Mouse (Mus musculus): ENCODE results near the gene Lpin2.

DNA sequence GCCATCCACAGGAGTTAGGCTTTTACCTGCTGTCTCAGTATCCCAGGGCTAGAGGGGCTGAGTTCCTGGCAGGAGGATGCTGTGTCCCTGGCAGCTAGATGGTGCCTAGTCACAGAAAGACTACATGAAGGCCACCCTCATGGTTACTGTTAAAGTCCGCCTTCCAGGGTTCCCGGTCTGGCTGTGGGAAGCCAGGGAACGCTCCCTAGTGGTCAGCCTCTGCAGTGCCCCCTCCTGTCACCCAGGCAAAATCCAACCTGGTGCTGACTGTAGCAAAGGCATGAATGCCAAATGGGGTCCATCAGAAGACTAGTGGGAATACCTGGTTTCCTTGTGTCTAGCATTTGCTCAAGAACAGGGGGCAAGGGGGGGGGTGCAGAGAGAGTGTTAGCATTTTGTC lies 78.3 kb downstream of the Lpin2 start:
- TF ChIP-seq EP300 (IDR thresholded peaks at IDR 0.05; ENCODE audit: low read depth) (no peak), CTCF (IDR thresholded peaks at IDR 0.05; ENCODE audit: low read depth) (peak; percentile 37)

Data from heart, postnatal 0 days (tissue).